Mouse (Mus musculus) central nervous system, embryonic 18 days (tissue): ENCODE results near the gene Ugt1a5. TPM values are rescaled to one million over a fixed set of nuclear protein-coding genes. Genes with fewer than 3 reads are reported as not detected.

Source experiments
- polyA plus RNA-seq: library from polyadenylated mRNA; depleted of rRNA; stranded (reverse); fragments of >200 nt; gene quantifications from 2 replicates; pipeline ENCODE4 v1.2.3, GENCODE M21; 2012; rRNA removed

Ugt1a5 gene
- polyA plus RNA-seq, result not detected in 2 replicates

GRCm38 (mm10) chr1:88165711-88166110, at the start of gene Ugt1a5:
Ugt1a5 (plus strand) TSS chr1:88166012.

DNA sequence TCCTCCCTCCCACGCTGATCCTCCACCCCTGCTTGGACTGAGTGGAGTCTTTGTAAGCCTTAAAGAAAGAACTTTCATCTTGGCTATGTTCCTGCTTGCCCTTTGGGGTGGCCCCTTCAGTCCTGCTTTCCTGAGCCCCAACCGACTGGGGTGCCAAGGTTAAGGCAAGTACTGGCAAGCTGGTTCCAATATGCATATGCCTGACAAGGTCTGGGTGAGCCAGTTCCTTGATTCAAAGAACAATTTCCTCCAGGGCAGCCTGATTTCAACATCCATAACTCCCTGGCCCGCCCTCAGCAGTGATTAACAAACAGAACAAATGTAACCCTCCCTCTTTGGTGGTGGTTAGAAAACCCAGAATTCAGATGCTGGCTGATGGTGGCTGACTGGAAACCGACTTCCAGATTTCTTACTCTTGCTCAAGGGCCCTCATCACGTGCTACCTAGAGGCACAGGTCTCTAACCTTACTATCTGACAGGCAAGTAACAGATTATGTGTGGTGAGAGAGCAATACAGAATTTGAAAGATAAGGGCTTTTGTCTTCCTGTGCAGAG, 31.3 kb upstream of the Ugt1a5 start, which contains the start of gene Ugt1a6a:
Gene Ugt1a6a (plus strand): TSS at position 353 of the 555 bp plus-strand sequence.

GRCm38 (mm10) chr1:88200456-88200855, 34.6 kb downstream of the Ugt1a5 start, which contains the start of gene Ugt1a2:
Ugt1a2 (plus strand) TSS chr1:88200601.

GRCm38 (mm10) chr1:88205294-88205922, 39.6 kb downstream of the Ugt1a5 start, which contains the start of gene Dnajb3:
Dnajb3 (minus strand) TSS chr1:88205782.

DNA sequence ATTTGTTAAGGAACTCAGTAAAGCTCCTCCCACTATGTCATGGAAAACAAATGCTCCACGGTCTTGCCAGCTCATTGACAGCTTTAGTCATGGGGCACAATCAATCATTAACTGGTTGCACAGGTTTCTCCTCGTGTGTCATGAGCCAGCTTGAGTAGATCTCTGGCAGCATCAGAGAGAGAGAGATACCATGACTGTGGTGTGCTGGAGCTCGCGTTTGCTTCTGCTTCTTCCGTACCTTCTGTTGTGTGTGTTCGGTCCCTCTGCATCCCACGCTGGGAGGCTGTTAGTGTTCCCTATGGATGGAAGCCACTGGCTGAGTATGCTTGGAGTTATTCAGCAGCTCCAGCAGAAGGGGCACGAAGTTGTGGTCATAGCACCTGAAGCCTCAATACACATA, 46.0 kb downstream of the Ugt1a5 start, which contains the start of gene Ugt1a1:
Gene Ugt1a1 (plus strand): TSS at position 148 of the 400 bp plus-strand sequence.

GRCm38 (mm10) chr1:88226670-88227379, 61.0 kb downstream of the Ugt1a5 start, which contains the start of gene Mroh2a:
Mroh2a (plus strand) TSS chr1:88226986.

Other genes starting within 250 kb of the Ugt1a5 start
- 20.3 and 20.4 TPM in 2 replicates for gene Usp40, start 157.5 kb upstream of the Ugt1a5 start, polyA plus RNA-seq
- not detected in 2 replicates for gene Ugt1a10, start 110.6 kb upstream of the Ugt1a5 start, polyA plus RNA-seq
- not detected in 2 replicates for gene Ugt1a9, start 95.2 kb upstream of the Ugt1a5 start, polyA plus RNA-seq
- gene Ugt1a8, start 78.2 kb upstream of the Ugt1a5 start, polyA plus RNA-seq, result not detected in 2 replicates
- 0.75 and 0.78 TPM in 2 replicates for gene Ugt1a7c, start 71.0 kb upstream of the Ugt1a5 start, polyA plus RNA-seq
- 0.28 and 1.0 TPM in 2 replicates for gene Ugt1a6b, start 62.8 kb upstream of the Ugt1a5 start, polyA plus RNA-seq
- gene Ugt1a6a, start 31.2 kb upstream of the Ugt1a5 start, polyA plus RNA-seq, result 1.7 and 2.5 TPM in 2 replicates
- gene Ugt1a2, start 34.6 kb downstream of the Ugt1a5 start, polyA plus RNA-seq, result not detected in 2 replicates
- gene Dnajb3, start 39.8 kb downstream of the Ugt1a5 start, polyA plus RNA-seq, result 10.9 and 11.1 TPM in 2 replicates
- 0.08 TPM in 1 of 2 replicates, not detected in the other for gene Ugt1a1, start 45.9 kb downstream of the Ugt1a5 start, polyA plus RNA-seq
- 0.17 and 0.27 TPM in 2 replicates for gene Mroh2a, start 61.0 kb downstream of the Ugt1a5 start, polyA plus RNA-seq
- gene Hjurp, start 111.6 kb downstream of the Ugt1a5 start, polyA plus RNA-seq, result 123 and 130 TPM in 2 replicates
- gene Trpm8, start 111.6 kb downstream of the Ugt1a5 start, polyA plus RNA-seq, result 0.32 and 0.80 TPM in 2 replicates
- gene Spp2, start 240.9 kb downstream of the Ugt1a5 start, polyA plus RNA-seq, result 0.31 and 0.78 TPM in 2 replicates